Mouse (Mus musculus): ENCODE data around the gene Xpo5.

- no peak for TF ChIP-seq EP300 (IDR thresholded peaks at IDR 0.05; ENCODE audit: low read depth in 1 of 2, low read length in 2 of 2)
- TF ChIP-seq E2F4 (IDR thresholded peaks at IDR 0.05; ENCODE audit: borderline replicate concordance, low read depth, low read length) = no peak
- no peak for TF ChIP-seq CTCF (IDR thresholded peaks at IDR 0.05 in 2 of 3, conservative IDR thresholded peaks at IDR 0.05 in 1 of 3; ENCODE audit: control insufficient read depth in 1 of 3, insufficient read depth in 1 of 3, low read depth in 2 of 3, low read length in 3 of 3, poor library complexity in 1 of 3, severe bottlenecking in 1 of 3)
- TF ChIP-seq ZNF384 (IDR thresholded peaks at IDR 0.05; ENCODE audit: low read depth, low read length) = no peak
- TF ChIP-seq UBTF (IDR thresholded peaks at IDR 0.05; ENCODE audit: borderline replicate concordance, insufficient read depth, low read depth, low read length) = no peak
- no peak for TF ChIP-seq TAL1 (IDR thresholded peaks at IDR 0.05; ENCODE audit: low read length)
Observed at GRCm38 (mm10) chr17:46161179-46161578, 41.4 kb upstream of the Xpo5 start.

Measured in MEL (cell line).